Mouse (Mus musculus) CD8-positive naive resting alpha-beta T cell, adult 2 months (primary cell): Measurements from ENCODE around the gene Pitpnm2.

ENCODE experiments used
- DNase-seq, 2 experiments: peaks; one replicate each; pipeline ENCODE4 v3.0.0; 2022; ENCODE audit warnings: low read depth in 2 of 2, low spot score in 2 of 2

Pitpnm2 gene

GRCm38 (mm10) chr5:124073682-124074081 is 175.9 kb downstream of the Pitpnm2 start:
- DNase-seq = no peak

GRCm38 (mm10) chr5:124069657-124070056 is 179.9 kb downstream of the Pitpnm2 start:
- DNase-seq = no peak
